Mouse (Mus musculus) E14TG2a.4 (cell line): ENCODE data around the gene Evi5.

Experiments used
- H3K27me3 ChIP-seq: 2 replicates; pipeline ENCODE4 v1.6.1; 2014; ENCODE audit warnings: low read length, control low read depth; ENCODE audit not compliant: insufficient read depth
- H3K36me3 ChIP-seq: 2 replicates; pipeline ENCODE4 v1.6.1; 2014; ENCODE audit warnings: low read length, control low read depth; ENCODE audit not compliant: insufficient read depth
- H3K4me1 ChIP-seq: replicated peaks from 2 replicates; pipeline ENCODE4 v1.6.1; 2014; ENCODE audit warnings: low read depth, low read length, control low read depth
- H3K4me3 ChIP-seq: replicated peaks from 2 replicates; pipeline ENCODE4 v1.5.1; 2014; ENCODE audit warnings: mild to moderate bottlenecking, low read length
- H3K9me3 ChIP-seq: 2 replicates; pipeline ENCODE4 v1.6.1; 2014; ENCODE audit warnings: low read length, control low read depth
- CTCF ChIP-seq: conservative IDR thresholded peaks from 2 replicates; pipeline ENCODE4 v1.5.1; 2014; ENCODE audit warnings: low read length
- NANOG ChIP-seq: IDR thresholded peaks from 2 replicates; pipeline ENCODE4 v1.6.1; 2014; ENCODE audit warnings: borderline replicate concordance, low read length, mixed read lengths
- POU5F1 ChIP-seq: IDR thresholded peaks from 2 replicates; pipeline ENCODE4 v1.6.1; 2014; ENCODE audit warnings: low read length, borderline replicate concordance

The Evi5 gene

GRCm38 (mm10) chr5:107705756-107706155 lies 169.2 kb downstream of the Evi5 start:
- Histone ChIP-seq H3K9me3 (no peaks in the 10 kb centered on the region), H3K36me3 (no peaks in the 10 kb centered on the region), H3K4me3 (no peak overlapping the region), H3K4me1 (0 out of 2 replicates have a peak, but pooled peaks cover 5% of the 10 kb centered on the region), H3K27me3 (peaks cover 5% of the 10 kb centered on the region)
- TF ChIP-seq NANOG, result no peak
- TF ChIP-seq POU5F1, result no peak
- TF ChIP-seq CTCF, result no peak

GRCm38 (mm10) chr5:107703207-107703763 lies 171.6 kb downstream of the Evi5 start:
- TF ChIP-seq CTCF, result no peak
- no peak for TF ChIP-seq POU5F1
- TF ChIP-seq NANOG, result no peak
- 0 out of 2 replicates have a peak, but pooled peaks cover 5% of the 10 kb centered on the region for H3K4me1 ChIP-seq
- H3K4me3 ChIP-seq, result no peak overlapping the region
- H3K36me3 ChIP-seq, result no peaks in the 10 kb centered on the region
- no peaks in the 10 kb centered on the region for H3K9me3 ChIP-seq
- no peaks in the 10 kb centered on the region; the same call in none of the 2 replicates for H3K27me3 ChIP-seq

- H3K4me3 ChIP-seq, result no peak overlapping the region
- TF ChIP-seq NANOG, result no peak
- TF ChIP-seq POU5F1, result no peak
- no peak for TF ChIP-seq CTCF
- H3K27me3 ChIP-seq, result no peaks in the 10 kb centered on the region; the same call in 1 of the 2 replicates
These were observed 173.2 kb downstream of the Evi5 start for GRCm38 (mm10) chr5:107701658-107702057.

GRCm38 (mm10) chr5:107700873-107701272 lies 174.0 kb downstream of the Evi5 start:
- Histone ChIP-seq H3K27me3 (no peaks in the 10 kb centered on the region; the same call in 1 of the 2 replicates), H3K4me3 (no peak overlapping the region), H3K36me3 (no peaks in the 10 kb centered on the region), H3K4me1 (no peaks in the 10 kb centered on the region), H3K9me3 (0 out of 2 replicates have a peak, but pooled peaks cover 4% of the 10 kb centered on the region)
- TF ChIP-seq POU5F1 (no peak), CTCF (no peak), NANOG (no peak)

More at GRCm38 (mm10) chr5:107701658-107702057, 173.2 kb downstream of the Evi5 start:
- Histone ChIP-seq H3K36me3 (no peaks in the 10 kb centered on the region), H3K9me3 (0 out of 2 replicates have a peak, but pooled peaks cover 4% of the 10 kb centered on the region), H3K4me1 (no peaks in the 10 kb centered on the region)

- H3K9me3 ChIP-seq, result 0 out of 2 replicates have a peak, but pooled peaks cover 4% of the 10 kb centered on the region
- no peak for TF ChIP-seq NANOG
- TF ChIP-seq CTCF, result no peak
- TF ChIP-seq POU5F1, result no peak
- no peaks in the 10 kb centered on the region for H3K4me1 ChIP-seq
- no peaks in the 10 kb centered on the region; the same call in 1 of the 2 replicates for H3K27me3 ChIP-seq
- H3K36me3 ChIP-seq, result no peaks in the 10 kb centered on the region
- no peak overlapping the region for H3K4me3 ChIP-seq
These were observed 176.0 kb downstream of the Evi5 start for GRCm38 (mm10) chr5:107698888-107699287.

GRCm38 (mm10) chr5:107695019-107695418 lies 179.9 kb downstream of the Evi5 start:
- Histone ChIP-seq H3K4me3 (no peak overlapping the region), H3K27me3 (peaks cover 9% of the 10 kb centered on the region), H3K4me1 (no peaks in the 10 kb centered on the region), H3K9me3 (0 out of 2 replicates have a peak, but pooled peaks cover 4% of the 10 kb centered on the region), H3K36me3 (no peaks in the 10 kb centered on the region)
- TF ChIP-seq POU5F1 (no peak), CTCF (no peak), NANOG (no peak)
